Mouse (Mus musculus): ENCODE measurements around the gene Cep350.

DNA sequence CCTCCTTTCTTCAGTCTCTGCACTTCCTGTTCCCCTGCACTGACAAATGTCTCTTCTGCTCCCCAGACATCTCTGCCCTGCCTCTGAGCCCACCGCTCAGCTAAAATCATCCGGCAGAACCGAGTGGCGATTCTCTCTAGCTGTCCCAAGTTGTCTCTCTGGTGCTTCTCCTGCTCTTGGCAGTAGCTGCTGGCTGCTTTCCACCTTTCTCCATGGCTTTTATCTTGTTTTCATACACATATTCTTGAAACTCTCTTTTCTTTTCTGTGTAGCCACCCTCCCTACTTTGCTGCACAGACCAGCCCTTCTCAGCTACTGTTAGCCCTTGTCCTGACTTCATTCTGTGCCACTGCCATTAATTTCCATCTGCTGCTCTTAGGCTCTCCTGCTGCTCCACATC is 175.6 kb downstream of the Cep350 start:
- no peak for TF ChIP-seq CTCF (IDR thresholded peaks at IDR 0.05; ENCODE audit: low read depth, low read length)
- no peak for TF ChIP-seq POLR2A (IDR thresholded peaks at IDR 0.05; ENCODE audit: extremely low read depth, insufficient read depth, low read length)
